Mouse (Mus musculus): ENCODE data around the gene Dip2b.
A peak's percentile ranks its signal among the peaks of the same experiment; 100 is the strongest.

Gene Dip2b

DNA sequence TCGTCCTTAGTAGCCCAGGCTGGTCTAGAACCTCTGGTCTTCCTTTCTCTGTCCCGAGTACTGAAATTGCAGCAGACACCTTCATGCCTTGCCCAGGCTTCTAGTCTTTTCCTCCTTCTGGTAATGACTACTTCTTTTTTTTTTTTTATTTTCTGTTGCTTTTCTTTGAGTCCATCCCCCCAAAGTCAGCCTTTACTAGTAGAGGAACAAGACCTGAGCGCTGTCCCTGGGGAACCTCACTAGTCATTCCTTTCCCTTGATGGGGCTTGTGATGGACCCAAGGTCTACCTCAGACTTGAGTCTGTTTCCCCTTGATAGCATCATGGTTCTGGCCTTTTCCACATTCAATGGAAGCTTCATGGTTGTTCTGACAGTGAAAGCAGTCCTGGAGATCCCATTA lies 179.6 kb downstream of the Dip2b start:
- no peak for DNase-seq (ENCODE audit: low read depth, low spot score)

DNA sequence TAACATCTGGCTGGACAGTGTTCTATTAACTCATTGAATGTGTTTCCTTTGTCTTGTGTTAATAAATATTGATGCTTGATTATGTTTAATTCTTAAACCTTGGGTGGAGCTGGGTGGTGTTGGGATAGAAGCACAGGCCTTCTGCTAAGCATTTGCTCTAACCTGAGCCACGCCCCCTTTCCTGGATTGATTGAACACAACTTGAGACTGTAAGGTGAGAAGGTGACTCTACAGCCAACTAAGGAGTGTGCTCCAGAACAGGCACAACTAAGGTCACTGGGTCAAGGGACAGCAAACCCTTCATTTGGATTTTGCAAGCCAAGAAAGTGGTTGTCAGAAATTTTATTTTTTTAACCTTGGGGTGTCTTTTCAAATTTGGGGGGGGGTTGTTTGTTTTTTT lies 180.9 kb downstream of the Dip2b start:
- no peak for DNase-seq (ENCODE audit: low read depth, low spot score)

DNA sequence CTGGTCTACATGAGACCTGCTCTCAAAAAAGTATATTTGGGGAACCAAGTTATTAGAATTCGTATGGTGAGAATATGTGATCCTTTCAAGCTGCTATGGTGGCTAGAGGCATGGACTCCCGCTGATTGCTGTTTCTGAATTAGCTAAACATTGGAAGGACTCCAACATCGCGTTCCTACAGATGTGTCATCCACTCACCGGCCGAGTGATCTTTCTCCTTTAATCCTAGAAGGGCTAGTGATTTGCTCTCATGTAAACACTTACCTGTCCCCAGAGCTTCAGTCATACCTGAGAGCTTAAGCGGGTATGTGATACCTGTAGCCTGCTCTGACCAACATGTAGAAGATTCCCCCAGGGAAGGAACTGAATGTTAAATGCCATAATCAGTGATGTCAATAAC lies 182.5 kb downstream of the Dip2b start:
- no peak for DNase-seq (ENCODE audit: low read depth, low spot score)

DNA sequence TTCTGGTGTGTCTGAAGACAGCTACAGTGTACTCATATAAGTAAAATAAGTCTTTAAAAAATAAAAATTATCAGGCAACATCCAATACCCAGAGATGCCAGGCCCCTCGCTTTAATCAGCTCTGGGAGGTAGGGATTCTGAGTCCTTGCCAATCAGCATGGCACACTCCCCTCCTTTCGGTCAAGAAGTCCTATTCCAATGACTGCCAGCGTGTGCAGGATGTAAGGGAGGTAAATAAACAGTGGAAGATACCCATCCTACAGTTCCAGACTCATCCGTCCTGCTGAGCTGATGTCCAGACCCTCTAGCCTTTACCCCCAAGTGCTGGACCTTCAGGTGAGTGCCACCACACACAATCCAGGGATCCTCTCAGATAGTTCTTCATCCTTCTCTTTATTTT lies 186.9 kb downstream of the Dip2b start:
- no peak for DNase-seq (ENCODE audit: low read depth, low spot score)

DNA sequence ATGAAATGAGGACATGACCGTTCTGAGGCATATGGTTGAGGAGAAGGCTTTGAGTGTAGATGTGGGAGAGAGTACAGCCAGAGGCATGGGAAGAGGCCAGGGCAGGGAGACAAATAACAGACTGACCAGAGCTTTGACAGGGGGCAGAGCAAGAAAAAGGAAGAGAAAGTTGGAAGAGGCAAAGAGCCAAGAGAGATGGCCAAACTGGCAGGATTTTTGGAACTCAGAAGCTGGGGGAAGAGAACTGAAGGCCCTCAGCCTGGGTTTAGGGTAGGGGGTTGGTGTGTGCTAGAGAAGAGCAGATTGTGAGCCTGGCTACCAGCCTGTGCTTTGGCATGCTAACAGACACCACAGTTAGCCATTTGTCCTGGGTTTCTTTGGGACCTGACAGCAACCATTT lies 187.4 kb downstream of the Dip2b start:
- DNase-seq (ENCODE audit: low read depth, low spot score) = no peak

DNA sequence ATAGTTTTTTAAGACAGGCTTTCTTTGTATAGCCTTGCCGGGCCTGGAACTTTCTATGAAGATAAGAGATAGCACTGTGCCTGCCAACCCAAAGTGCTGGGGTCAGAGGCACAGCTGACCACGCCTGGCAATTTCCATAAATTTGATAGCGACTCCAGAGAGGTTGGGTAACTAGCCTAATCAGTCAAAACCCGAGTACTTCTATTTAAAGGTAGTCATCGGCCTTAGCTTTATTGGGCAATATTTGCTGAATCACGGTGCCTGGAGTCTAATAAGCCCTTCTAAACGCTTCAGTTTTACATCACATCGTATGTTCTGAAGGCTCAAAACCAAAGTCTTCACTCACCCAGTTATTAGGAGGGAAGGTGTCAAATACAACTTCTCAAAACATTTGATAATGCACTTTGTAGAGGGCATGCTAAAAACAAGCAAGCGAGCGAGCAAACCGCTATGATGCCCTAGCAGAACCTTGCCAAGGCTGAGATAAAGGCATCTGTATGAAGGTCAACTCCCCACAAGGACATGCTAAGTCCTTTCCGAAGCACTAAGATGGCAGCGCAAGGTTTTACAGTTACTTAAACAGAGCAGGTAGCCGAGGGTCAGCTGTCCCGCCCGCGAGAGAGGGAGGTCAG lies 188.7 kb downstream of the Dip2b start:
- DNase-seq (ENCODE audit: low read depth, low spot score) = peak; percentile 80

DNA sequence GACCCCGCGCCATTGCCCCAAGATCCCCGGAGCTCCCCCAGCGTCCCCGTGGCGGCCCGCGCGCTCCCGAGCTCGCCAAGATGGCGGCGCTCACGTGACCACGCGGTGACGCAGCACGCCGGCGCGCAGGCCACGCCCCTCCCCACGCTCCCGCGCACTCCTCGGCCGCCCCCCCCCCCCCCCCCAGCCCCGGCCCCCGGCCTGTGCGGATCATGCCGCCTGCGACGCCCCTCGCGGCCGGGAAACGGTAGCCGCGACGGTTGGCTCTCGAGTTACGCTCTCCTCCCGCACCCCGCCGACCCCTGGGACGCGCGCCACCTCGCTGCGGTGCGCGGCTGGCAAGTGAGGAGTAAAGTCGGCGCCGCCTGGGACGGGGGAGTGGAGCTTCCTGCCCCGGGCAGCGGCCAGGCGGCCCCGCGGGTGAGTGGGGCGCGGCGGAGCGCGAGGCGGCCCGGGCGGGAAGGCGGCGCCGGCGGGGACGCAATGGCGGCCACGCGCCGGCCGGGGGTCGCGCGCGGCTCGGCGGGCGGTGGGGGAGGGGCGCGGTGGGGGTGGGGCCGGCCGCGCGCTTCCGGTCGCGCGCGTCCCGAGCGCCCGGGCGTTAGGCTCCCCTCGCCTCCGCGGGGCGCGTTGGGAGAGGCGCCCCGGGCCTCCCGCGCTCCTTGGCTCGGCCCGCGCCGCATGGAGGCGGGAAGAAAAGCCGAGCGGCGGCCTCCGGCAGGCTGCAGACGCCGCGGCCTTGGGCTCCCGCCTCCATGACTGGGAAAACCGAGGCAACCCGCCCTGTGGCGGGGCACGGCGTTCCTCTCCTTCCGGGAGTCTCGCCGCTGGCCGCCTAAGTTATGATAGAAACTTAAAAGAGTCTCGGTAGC lies 189.4 kb downstream of the Dip2b start, which contains the start of gene Atf1:
Atf1 (plus strand) TSS at position 157 of the 872 bp plus-strand sequence.
- no peak for DNase-seq (ENCODE audit: low read depth, low spot score)

DNA sequence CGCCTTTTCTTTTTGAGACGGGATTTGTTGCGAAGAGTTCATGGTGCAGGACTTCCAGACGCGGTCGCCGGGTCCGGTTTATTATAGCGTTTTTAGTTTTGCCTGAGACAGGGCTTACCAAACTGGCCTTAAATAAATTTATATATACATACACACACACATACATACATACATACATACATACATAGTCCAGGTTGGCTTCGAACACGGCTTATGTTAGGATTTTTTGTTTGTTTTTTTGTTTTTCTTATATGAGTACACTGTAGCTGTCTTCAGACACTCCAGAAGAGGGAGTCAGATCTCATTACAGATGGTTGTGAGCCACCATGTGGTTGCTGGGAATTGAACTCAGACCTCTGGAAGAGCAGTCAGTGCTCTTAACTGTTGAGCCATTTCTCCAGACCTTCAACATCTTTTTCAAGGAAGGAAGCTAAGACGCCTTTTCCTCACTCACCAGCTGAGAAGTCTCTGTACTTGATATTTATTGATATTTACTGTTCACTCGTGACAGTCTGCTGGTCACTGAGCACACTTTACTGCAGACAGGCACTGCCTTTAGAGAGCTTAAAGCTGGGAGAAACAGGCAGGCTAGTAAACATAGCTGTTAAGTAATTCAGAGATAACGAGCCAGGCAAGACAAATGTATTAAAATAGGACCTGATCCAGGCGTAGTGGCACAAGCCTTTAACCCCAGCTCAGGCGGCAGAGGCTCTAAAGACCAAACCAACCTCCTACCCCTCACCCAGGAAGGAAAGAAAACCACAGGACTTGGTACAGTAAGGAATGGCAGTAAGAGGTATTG lies 190.3 kb downstream of the Dip2b start:
- peak; percentile 55 for DNase-seq (ENCODE audit: low read depth, low spot score)

DNA sequence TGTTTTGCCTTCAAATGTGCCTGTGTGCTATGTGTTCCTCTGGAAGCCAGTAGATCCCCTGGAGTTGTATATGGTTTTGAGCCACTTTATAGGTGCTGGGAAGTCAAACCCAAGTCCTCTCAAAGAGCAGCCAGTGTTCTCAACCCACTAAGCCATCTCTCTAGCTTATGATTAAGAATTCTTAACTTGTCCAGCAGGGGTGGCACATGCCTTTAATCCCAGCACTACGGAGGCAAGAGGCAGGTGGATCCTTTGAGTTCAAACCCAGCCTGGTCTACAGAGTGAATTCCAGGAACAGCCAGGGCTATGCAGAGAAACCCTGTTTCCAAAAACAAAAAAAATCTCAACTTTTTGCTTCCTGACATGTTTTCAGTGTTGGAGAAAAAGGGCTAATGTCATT lies 192.2 kb downstream of the Dip2b start:
- DNase-seq (ENCODE audit: low read depth, low spot score) = peak; percentile 31

DNA sequence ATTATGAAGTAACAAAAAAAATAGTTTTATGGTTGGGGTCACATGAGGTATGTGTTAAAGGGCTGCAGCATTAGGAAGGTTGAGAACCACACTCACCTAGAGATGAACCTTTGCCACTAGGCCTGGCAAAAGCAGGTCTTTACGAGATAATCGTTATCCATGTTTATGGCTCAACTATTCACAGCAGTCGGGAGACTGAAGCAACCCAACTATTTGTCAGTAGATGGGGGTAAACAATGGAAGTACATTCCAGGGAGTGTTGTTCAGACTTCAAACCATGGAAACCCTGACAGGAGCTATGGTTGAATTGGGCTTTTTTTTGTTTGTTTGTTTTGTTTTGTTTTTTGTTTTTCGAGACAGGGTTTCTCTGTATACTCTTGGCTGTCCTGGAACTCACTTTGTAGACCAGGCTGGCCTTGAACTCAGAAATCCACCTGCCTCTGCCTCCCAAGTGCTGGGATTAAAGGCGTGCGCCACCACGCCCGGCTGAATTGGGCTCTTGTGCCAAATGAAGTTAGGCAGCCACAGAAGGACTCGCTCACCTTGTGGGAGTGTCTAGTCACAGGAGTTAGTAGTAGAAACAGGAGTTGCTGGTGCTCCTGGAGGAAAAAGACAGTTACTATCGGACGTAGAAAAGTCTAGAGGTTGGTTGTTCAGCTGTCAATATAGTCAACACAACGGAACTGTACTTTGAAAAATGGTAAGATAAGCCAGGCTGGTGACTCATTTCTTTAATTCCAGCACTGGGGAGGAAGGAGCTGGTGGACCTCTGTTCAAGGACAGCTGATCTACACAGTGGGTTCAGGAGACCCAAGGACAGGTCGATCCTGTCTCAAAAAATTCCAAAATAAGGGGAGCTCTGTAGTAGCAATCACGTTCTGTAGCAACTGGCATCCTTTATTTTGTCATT lies 193.4 kb downstream of the Dip2b start:
- no peak for DNase-seq (ENCODE audit: low read depth, low spot score)

DNA sequence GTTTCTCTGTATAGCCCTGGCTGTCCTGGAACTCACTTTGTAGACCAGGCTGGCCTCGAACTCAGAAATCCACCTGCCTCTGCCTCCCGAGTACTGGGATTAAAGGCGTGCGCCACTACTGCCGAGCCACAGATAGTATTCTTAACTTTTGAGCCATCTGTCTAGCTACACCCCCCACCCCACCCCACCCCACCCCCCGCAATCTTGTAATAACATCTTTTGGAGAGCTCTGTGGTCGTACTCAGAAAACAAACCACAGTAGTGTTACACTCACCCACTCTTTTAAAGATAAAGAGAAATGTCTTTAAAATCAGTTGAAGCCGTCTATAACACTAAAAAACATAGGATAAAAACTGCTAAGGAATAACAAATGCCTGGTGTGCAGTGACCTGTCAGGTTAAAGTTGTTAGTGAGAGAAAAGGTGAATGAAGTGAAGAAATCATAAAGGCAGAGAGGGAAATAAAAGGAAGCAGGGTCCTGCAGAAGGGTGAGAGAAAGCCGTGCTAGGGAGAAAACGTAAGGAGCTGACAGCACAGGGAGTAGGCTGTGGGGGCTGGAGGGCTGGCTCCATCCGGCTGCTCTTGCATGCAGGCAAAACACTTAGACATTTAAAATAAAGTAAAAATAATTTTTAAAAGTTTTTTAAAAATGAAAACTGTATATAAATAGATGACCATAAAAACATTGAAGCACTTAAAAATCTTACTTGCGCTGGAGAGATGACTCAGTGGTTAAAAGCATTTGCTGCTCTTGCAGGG lies 196.9 kb downstream of the Dip2b start:
- no peak for DNase-seq (ENCODE audit: low read depth, low spot score)

DNA sequence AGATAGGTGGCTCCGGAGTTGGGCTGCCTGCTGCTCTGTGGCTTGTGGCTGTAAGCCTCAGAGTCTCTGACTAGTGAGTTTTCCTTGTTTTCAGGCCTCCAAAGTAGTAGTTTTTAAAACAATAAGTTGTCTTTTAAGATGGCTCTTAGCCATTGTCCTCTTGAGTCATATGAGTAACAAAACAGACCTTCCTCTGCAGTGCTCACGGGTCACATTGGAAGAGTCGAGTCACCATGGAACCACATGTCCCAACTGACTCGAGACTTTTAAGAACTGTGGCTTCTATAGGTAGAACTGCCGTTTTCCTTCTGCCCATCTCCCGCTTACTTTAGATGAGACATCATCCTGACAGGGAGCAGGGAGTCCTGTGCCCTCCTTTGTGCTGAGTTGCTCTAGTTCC lies 198.5 kb downstream of the Dip2b start:
- DNase-seq (ENCODE audit: low read depth, low spot score) = peak; percentile 75

DNA sequence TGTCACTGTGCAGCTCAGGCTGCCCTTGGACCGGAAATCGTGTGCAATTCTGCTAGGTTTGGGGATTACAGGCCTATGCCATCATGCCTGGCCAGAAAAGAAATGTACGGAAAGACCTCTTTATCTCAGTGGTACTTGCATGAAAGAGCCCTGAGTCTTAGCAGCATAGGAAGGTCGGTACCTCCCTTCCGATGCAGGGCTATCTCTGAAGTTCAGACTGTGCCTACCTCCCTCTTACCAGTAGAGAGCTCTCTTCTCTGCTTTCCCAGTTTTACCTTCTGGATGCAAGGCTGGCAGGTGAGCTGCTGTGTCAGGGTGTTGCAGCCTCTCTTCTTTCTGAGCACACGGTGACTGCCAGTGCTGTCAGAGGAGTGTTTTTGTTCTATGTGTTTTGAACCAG lies 203.3 kb downstream of the Dip2b start:
- DNase-seq (ENCODE audit: low read depth, low spot score) = no peak

DNA sequence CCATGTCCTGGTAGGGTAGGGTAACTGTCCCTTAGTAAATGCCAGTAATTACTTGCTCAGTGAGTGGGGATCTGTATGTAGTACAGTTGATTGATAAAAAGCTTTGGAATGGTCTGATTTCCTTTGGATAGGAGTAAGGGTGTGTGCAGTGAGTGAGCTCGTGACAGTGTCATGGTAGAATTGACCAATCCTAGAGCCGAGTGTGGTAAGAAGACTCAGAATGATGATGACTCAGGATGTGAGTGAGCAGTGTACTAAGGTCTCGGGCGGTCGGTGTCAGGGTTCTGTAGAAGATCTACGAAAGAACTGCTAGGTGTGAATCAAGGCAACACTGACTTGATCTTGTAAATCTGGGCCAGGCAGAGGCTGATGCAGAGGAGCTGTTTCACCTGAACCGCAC lies 207.5 kb downstream of the Dip2b start:
- DNase-seq (ENCODE audit: low read depth, low spot score) = peak; percentile 60

DNA sequence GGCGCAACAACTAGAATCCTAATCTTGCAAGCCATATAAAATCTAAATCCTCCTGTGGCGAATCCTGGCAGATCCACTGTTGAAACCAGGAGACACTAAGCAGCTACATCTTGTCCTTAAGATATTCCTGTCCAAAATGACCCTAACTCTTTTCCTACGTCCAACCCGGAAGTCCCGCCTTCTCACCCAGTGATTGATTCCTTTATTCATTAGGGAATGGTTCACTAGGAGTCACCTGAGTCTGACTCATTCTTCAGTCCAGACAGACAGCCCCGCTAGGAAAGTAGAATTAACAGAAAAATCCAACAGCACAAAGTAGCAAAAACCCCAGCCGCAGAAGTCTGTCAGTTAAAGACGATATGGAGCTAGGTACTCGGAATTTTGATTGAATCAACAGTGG lies 208.8 kb downstream of the Dip2b start:
- DNase-seq (ENCODE audit: low read depth, low spot score) = no peak

DNA sequence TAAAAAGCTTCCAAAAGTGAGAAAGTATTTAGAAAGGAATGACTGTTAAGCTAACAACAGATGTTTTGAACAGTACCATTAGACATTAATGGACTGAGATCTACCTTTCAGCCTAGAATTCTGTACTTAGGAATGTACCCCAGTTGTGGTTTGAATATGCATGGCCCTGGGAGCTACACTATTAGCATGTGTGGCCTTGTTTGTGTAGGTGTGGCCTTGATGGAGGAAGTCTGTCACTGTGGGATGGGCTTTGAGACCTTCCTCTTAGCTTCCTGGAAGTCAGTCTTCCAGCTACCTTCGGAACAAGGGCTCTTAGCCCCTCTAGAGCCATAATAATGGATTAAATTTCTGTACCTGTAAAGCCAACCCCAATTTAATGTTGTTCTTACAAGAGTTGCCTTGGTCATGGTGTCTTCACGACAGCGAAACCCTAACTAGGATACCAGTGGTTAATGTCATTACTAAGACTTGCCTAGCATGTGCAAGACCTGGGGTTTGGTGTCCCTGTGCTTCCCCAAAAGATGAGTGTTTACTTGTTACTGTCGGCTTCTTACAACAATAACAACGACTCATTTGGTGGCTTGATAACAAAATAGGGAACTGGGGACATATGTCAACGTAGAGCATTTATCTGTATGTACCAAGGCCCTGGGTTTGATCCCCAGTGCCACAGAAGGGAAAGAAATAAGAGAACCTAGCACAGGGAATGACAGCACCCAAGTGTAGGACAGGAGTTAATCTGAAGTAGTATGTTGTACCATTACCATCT lies 210.4 kb downstream of the Dip2b start:
- DNase-seq (ENCODE audit: low read depth, low spot score) = no peak

DNA sequence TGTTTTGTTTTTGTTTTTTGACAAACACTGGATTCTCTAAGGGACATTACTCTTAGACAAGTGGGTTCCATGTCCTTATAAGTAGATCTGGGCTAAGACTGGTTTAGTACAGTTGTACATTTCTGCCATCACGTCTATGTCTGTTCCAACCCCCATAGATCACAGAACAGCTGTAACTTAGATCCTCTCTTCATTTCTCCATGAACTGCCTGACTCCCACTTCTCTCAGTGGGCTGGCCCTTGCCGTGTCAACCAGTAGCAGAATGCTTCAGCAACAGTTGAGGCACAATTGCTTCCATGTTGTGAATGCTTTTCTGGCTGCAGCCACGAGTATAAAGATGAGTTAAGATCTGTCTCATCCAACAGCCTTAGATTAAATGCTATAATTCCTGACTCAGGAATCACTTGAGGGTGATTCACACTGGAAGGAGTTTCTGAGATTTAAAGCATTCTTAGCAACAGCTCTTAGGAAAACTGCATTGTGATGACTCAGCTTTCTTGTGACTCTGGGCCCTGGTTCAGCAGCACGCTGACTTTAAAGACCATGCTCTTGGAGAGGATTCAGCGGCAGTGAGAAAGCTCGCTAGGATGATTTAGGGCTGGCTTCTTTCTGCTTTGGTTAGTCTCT lies 212.8 kb downstream of the Dip2b start:
- peak; percentile 95 for DNase-seq (ENCODE audit: low read depth, low spot score)

DNA sequence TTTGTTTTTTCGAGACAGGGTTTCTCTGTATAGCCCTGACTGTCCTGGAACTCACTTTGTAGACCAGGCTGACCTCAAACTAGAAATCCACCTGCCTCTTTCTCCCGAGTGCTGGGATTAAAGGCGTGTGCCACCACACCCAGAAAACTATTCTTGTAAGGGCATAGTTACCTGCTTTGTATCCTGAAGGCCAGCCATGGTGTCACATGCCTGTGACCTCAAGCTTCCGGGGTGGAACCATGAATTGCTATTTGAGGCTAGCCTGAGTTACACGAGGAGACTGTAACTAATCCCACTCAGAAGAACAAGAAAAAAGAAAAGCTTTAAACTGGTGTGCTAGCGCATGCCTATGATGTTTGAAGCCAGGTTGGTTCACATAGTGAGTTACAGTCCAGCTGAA lies 217.9 kb downstream of the Dip2b start:
- no peak for DNase-seq (ENCODE audit: low read depth, low spot score)

DNA sequence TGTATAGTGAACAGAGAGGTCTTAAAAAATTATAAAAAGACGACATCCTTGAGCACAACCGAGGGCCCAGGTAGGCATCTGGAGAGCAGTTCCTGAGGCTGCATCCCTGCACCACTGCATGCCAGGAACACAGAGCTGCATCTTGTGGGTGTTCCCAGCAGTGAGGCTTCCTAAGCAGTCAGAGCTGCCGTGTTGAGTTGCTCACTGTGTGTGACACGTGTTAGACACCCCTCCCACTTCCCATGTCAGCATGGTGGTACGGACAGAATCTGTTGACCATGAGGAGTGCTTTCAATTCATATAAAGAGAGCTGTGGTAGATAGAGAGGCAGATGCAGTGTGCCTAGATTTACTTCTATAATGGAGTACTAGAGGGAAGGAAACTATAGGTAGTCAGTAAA lies 218.8 kb downstream of the Dip2b start:
- no peak for DNase-seq (ENCODE audit: low read depth, low spot score)

Measured in 3T3-L1 (cell line).